Mouse (Mus musculus): ENCODE data around the gene Gm20388.
A peak's percentile ranks its signal among the peaks of the same experiment; 100 is the strongest.

The Gm20388 gene

DNA sequence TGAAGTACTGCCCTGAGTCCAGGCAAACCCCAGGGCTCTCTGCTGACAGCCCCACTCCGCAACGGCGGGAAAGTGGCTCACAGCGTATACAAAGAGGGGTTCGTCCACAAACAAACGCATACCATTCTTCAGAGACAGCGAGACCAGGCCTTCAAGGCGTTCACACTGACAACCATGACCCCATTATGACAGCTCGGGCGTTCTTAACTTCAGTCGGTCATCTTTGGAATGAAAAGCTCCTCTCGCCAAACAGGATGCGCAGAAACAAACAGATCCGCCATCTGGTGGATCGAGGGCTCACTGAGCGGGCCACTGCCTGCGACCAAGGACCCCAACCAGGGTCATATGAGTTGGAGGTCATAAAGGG is 3947.9 kb downstream of the Gm20388 start:
- no peak for DNase-seq

- peak; percentile 88 to 91 for DNase-seq
Observed at GRCm38 (mm10) chr8:123858941-123859647, 3948.5 kb downstream of the Gm20388 start.

DNA sequence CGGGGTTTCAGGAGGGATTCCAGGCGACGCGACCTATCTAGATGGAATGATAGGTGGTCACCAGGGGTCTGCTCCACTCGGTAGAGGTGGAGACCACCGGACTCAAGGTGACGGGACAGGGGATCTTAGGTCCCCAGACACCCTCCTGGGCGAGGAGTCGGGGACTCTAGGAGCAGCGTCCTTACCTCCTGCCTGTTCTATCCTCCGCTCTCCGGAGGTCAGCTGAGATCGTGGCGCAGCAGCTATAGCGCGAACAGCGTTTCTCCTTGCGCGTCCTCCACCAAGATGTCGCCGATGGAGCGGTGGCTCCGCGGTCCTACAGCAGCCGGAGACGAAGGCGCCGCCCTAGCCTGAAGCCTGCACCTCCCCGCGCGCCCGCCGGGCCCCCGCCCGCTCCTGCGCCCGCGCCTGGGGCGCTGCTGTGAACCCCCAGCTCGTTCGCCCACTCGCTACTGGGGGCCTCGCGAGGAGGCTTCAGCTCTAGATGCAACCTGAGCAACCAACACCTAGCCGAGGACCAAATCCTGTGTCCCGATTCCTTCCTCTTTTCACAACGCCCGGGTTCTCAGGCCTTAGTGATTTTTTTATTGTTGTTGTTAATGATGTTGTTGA is 3949.1 kb downstream of the Gm20388 start, which contains the start of gene Ccsap:
Gene Ccsap (minus strand): TSS at position 562 of the 612 bp plus-strand sequence.
- no peak for DNase-seq

DNA sequence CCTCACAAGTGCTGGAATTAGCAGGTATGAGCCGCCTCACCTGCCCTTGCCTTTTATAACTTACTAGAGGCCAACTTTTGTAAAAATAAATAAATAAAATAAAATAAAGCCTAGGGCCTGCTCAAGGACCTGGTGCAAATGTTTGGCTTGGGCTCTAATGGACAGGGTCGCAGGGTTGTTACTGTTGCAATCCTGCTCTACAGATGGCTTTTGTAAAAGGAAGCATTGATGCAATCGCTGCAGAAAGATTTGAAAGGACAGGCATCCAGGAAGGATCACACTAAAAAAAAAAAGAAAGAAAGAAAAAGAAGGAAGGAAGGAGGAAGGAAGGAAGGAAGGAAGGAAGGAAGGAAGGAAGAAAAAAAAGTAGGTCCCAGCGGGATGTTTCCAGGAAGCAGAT is 3949.7 kb downstream of the Gm20388 start:
- DNase-seq, result no peak

GRCm38 (mm10) chr8:123865786-123866185 is 3955.1 kb downstream of the Gm20388 start:
- no peak for DNase-seq

GRCm38 (mm10) chr8:123866971-123867370 is 3956.3 kb downstream of the Gm20388 start:
- no peak for DNase-seq

- DNase-seq, result no peak
Observed at GRCm38 (mm10) chr8:123872048-123872447, 3961.4 kb downstream of the Gm20388 start.

- no peak for DNase-seq
Observed at GRCm38 (mm10) chr8:123873364-123873763, 3962.7 kb downstream of the Gm20388 start.

GRCm38 (mm10) chr8:123874324-123874723 is 3963.7 kb downstream of the Gm20388 start:
- no peak for DNase-seq

- DNase-seq, result no peak
Observed at GRCm38 (mm10) chr8:123877865-123878264, 3967.2 kb downstream of the Gm20388 start.

- DNase-seq, result no peak
Observed at GRCm38 (mm10) chr8:123880271-123880670, 3969.6 kb downstream of the Gm20388 start.

DNA sequence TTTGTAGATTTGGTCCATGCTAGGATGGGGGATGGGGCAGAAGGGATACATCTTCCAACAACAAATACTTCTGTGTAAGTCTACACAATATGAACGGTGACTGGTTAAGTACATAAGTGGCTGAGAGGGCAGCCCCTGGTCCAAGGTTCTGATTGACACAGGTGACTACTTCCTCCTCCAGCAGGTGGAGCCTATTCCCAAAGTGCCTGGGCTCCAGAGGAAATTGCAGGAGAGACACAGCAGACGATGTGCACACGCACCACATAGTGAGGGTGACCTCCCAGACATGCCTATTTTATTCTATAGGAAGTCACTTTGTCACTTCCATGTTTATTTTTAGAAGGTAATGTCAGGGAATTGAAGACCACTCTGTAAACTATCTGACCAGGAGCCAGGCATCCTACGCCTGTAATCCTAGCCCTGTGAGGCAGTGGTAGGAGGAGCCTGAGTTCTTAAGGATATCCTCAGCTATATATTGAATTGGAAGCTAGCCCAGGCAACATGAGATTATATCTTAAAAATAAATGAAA is 3970.2 kb downstream of the Gm20388 start:
- no peak for DNase-seq

GRCm38 (mm10) chr8:123882412-123882811 is 3971.8 kb downstream of the Gm20388 start:
- DNase-seq, result no peak

DNA sequence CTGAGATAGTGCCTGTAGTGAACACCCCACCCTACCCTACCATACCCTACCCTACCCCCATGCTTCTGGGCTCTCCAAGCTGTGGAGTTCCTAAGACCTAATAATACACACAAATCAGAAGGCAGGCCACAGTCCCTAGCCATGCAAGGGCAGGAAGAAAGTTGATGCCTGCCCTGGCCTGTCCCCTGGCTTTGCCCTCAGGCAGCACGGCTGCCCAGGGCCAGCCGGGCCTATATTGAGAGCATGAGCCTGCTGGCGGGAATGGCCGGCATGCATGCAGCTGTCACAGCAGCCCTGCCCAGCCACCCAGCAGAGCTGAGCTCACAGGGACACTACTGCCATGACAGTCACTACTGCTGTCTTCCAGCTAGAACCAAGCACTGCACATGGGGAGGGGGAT is 3972.5 kb downstream of the Gm20388 start:
- no peak for DNase-seq

DNA sequence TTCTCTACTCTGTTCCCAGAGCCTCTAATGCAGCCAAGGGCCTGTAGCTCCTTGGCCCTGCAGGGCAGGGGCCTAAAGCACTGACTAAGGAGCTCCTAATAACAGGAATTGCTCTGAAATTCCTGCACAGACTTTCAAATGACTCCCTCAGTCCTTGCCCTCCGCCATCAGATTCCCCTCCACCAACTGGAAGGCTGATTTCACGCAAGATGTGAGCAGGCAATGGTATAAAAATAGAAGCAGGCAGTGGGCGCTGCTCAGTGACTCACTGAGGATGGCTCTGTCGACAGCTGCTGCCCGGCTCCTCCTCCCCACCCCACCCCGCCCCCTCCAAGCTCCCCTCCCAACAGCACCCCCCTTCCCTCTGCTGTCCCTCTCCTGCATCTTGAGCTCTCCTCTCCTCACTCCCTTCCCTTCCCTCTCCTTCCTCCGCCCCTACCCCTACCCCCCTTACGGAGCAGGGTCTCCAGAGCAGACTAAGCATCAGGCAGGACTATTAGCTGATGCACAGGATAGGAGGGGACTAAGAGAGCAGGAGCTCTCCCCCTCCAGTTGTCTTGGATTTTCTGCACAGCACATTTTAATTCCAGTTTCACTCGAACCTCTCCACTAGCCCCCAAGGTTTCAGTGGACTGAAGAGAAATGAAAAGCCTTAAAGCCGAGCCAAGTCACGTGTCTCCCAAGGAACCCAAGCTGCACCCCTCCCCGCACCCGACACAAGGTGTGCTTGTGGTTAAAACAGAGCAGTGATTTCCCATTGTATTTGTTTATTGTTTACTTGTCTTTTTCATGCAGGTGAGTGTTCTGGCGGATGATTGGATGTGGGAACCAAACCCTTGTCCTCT is 3974.3 kb downstream of the Gm20388 start:
- DNase-seq, result no peak

- DNase-seq, result no peak
Observed at GRCm38 (mm10) chr8:123887163-123887562, 3976.5 kb downstream of the Gm20388 start.

- DNase-seq, result no peak
Observed at GRCm38 (mm10) chr8:123887956-123888355, 3977.3 kb downstream of the Gm20388 start.

DNA sequence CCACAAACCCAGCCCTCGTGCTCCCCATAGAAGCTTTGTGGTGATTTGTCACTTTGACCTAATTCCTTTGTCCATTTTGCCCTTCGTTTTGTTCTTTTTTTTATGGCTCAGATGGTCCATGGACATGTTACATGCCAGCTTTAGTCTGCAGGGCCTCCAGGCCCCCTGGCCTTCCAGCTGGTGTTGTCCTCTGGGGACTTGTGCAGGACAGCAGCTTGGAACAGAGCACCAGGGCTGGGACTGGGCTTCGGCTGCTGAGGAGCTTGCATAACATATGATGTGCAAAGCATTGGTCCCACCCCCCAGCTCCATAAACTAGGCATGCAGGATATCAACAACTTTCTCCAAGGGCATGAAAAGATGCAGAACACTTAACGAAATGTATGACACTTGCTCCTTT is 3979.2 kb downstream of the Gm20388 start:
- DNase-seq, result no peak

- DNase-seq, result peak in 1 of 2 experiments; percentile 29
Observed at GRCm38 (mm10) chr8:123891271-123891670, 3980.6 kb downstream of the Gm20388 start.

- DNase-seq, result no peak
Observed at GRCm38 (mm10) chr8:123891883-123892585, 3981.4 kb downstream of the Gm20388 start.

DNA sequence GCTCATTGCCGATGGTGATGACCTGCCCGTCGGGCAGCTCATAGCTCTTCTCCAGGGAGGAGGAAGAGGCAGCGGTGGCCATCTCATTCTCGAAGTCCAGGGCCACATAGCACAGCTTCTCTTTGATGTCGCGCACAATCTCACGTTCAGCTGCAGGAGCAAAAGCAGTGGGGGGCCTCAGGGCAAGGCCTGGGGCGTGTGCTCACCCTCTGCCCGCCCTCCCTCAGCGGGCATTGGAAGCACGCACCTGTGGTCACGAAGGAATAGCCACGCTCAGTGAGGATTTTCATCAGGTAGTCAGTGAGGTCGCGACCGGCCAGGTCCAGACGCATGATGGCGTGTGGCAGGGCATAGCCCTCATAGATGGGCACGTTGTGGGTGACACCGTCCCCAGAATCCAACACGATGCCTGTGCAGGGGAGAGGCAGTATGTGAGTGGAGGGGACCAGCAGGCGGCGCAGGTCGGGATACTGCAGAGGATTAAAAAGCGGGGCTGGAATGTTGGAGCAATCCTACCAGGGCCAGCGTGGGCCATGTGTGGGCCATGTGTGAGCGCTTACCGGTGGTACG is 3982.0 kb downstream of the Gm20388 start:
- no peak for DNase-seq

DNA sequence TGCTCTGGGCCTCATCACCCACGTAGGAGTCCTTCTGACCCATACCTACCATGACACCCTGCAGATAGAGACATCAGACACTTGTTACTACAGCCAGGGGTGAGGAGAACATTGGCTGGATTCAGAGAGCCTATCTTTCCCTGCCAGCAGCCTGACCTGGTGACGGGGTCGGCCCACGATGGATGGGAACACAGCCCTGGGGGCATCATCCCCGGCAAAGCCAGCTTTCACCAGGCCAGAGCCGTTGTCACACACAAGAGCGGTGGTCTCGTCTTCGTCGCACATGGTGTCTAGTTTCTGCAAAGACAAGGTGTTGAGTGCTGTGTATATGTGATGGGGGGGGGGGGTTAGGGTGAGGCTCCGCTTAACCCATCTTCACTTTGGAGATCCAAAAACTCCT is 3982.8 kb downstream of the Gm20388 start:
- DNase-seq, result no peak

Data from kidney, adult 8-10 months (tissue).